Mouse (Mus musculus) gastrocnemius, postnatal 14 days (tissue): Measurements from ENCODE around the gene Fn3krp. TPM values are rescaled to one million over a fixed set of nuclear protein-coding genes. Genes with fewer than 3 reads are reported as not detected.

Source experiments
- DNase-seq: peaks from one replicate; pipeline ENCODE4 v3.0.0; 2021; ENCODE audit warnings: mixed read lengths
- intact Hi-C: fragments of 180-260 bp; cut with DNase I; formaldehyde crosslinking; loops from one replicate; pipeline ENCODE4 v1.15.1; 2025; ENCODE audit warnings: low total_unique reads
- microRNA-seq, 2 experiments: library from miRNA; unstranded; fragments of <30 nt; microRNA quantifications; one replicate each; pipeline ENCODE4 v1.2.0; 2021
- total RNA-seq, 2 experiments: library from RNA; stranded (reverse); gene quantifications; 2 replicates each; pipeline ENCODE4 v1.2.3; 2021

Gene Fn3krp
- total RNA-seq, 2 experiments from 2014 or later: 4.4 to 5.1 TPM

DNA sequence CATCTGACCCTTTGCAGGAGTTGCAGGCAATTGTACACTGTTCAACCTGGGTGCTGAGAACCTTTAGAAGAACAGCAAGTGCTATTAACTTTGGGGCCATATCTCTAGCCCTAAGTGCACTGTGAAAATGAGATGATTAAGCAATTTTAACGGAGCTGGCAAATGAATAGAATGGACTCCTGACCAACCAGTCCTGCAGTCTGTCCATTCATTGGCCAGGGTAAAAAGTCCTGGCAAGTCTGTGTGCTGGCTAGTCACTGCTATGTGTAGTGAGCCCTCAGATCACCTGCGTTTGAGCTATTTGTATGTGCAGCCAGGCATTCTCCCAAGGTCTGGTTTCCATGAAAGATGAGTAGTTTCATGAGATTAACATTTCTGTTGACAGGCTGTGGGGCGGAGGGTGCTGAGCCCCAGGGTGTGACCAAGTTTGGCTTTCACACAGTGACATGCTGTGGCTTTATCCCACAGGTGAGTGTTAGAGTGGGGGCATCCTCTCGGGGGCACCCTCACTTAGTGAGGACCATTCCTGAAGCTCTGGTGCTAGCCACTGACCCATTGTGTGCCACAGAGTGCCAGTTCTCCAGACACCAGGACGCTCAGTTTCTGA is 18.6 kb downstream of the Fn3krp start:
- no peak for DNase-seq
- intact Hi-C loops: no loop called here

DNA sequence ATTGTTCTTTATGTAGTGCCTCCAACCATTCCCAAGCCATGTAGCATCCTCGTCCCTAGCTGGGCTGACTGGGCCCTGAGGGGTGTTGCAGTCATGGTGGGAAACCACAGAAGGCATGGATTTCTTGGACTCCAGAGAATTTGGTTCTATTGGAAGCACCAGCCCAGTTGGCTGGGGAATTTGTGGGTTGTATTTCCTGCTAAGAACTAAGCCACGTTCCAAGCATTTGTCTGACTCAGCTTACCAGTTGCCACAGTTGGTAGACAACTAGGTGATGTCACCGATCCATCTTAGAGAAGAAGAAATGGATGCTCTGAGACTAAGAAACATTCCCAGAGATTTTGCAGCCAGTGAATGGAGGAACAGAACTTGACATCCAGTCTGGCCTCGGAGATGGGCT is 20.5 kb downstream of the Fn3krp start:
- no peak for DNase-seq
- intact Hi-C loops: no loop called here

- intact Hi-C loops: no loop called here
- DNase-seq: no peak
Measured at GRCm38 (mm10) chr11:121442076-121442475, 20.9 kb downstream of the Fn3krp start.

GRCm38 (mm10) chr11:121451216-121451726 is 30.1 kb downstream of the Fn3krp start:
- DNase-seq: no peak
- intact Hi-C loops: no loop called here

DNA sequence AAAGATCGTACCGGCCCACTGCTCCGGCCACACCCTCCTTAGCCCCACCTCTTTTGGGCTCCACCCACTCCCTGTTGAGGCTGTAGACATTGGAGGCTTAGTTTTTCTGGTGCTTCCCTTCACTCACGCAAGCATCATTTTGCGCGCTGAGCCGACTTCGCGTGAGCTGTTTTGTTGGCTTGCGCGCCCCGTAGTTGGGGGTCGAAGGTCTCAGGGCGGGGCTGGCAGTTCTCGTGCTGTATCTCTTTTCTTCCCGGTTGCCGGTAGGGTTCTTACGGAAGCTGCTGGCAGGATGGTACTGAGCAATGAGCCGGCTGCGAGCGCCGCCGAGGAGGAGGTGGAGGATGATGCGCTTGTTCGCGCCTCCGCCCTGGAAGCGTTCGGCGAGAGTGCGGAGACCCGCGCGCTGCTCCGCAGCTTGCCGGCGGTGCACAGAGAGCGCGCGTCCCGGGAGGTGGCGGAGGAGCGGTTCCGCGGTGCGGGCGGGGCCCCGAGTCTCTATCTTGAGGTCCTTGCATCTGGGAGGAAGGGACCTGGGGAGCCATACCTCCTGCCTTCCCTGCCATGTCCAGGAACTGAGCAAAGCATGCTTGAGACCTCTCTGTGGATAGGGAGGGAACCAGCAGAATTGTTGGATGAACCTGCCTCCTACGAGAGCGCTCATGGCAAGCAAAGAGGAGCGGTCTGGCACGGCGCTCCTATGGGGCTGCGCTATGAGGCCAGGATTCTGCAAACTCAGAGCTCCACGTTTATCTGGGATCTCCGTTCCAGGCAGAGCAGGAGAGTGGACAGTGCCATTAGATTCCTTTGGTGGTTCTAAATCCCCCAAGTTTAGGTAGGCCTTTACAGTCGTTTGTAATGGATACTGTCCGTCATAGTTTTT is 30.8 kb downstream of the Fn3krp start, which contains the start of gene Tbcd:
Gene Tbcd, plus strand, starts transcription at position 197 of the 883 bp plus-strand sequence.
- DNase-seq: peak; percentile 93
- intact Hi-C loops: no loop called here

GRCm38 (mm10) chr11:121457874-121458273 is 36.7 kb downstream of the Fn3krp start:
- intact Hi-C loops: no loop called here
- DNase-seq: no peak

- DNase-seq: no peak
- intact Hi-C loops: no loop called here
Measured at GRCm38 (mm10) chr11:121467408-121467807, 46.2 kb downstream of the Fn3krp start.

GRCm38 (mm10) chr11:121474831-121475230 is 53.6 kb downstream of the Fn3krp start:
- intact Hi-C loops: loop anchor here (2.0 kb wide), 1 partner anchor 334 kb away; no protein-coding TSS in a partner anchor
- no peak for DNase-seq

- DNase-seq: peak; percentile 74
- intact Hi-C loops: loop anchor here (2.0 kb wide), 1 partner anchor 333 kb away; no protein-coding TSS in a partner anchor
Measured at GRCm38 (mm10) chr11:121475699-121476415, 54.7 kb downstream of the Fn3krp start.

- no peak for DNase-seq
- intact Hi-C loops: no loop called here
Measured at GRCm38 (mm10) chr11:121479476-121480203, 58.4 kb downstream of the Fn3krp start.

Small RNAs within 50 kb of the gene (microRNA-seq; reads per million reads assigned to microRNA genes)
- 0.50 to 1.9 reads per million in 2 experiments for gene Mir7236

Other genes starting within 250 kb of the Fn3krp start
- 1 to 10 TPM; 6.0 to 7.7 TPM for gene Hexdc, start 217.0 kb upstream of the Fn3krp start, total RNA-seq
- 10 to 100 TPM; 10.0 to 12.0 TPM for gene Ogfod3, start 216.7 kb upstream of the Fn3krp start, total RNA-seq
- 1 to 10 TPM; 4.4 to 5.6 TPM for gene Cybc1, start 192.1 kb upstream of the Fn3krp start, total RNA-seq
- 10 to 100 TPM; 40.9 to 56.1 TPM for gene Narf, start 184.1 kb upstream of the Fn3krp start, total RNA-seq
- gene Foxk2, start 161.4 kb upstream of the Fn3krp start, total RNA-seq: 10 to 100 TPM; 18.9 to 24.7 TPM
- 10 to 100 TPM; 26.1 to 31.5 TPM for gene Wdr45b, start 67.0 kb upstream of the Fn3krp start, total RNA-seq
- 10 to 100 TPM; 14.7 to 20.5 TPM for gene Rab40b, start 33.1 kb upstream of the Fn3krp start, total RNA-seq
- gene Fn3k, start 13.5 kb downstream of the Fn3krp start, total RNA-seq: 1 to 10 TPM; 6.7 to 7.8 TPM
- 10 to 100 TPM; 13.6 to 14.1 TPM for gene Tbcd, start 30.5 kb downstream of the Fn3krp start, total RNA-seq
- not detected for gene Zfp750, start 97.9 kb downstream of the Fn3krp start, total RNA-seq